Mouse (Mus musculus) embryonic facial prominence, embryonic 13.5 days (tissue): ENCODE data around the gene Man2a2. TPM values are rescaled to one million over a fixed set of nuclear protein-coding genes. Genes with fewer than 3 reads are reported as not detected.

Experiments used
- ATAC-seq: fragments of 200-750 bp; cut with Nextera tagmentation; 2 replicates; pipeline ENCODE4 v1.8.0; 2017; ENCODE audit warnings: low read depth; ENCODE audit not compliant: insufficient number of reproducible peaks, insufficient read depth, low FRiP score, low TSS enrichment
- H3K27ac ChIP-seq: fragments of 300-500 bp; sonication (generic); 2 replicates; pipeline ENCODE4 v1.5.1; 2015; ENCODE audit warnings: moderate library complexity, mild to moderate bottlenecking, inconsistent platforms
- H3K27me3 ChIP-seq: fragments of 300-500 bp; sonication (generic); 2 replicates; pipeline ENCODE4 v1.6.1; 2015; ENCODE audit warnings: mild to moderate bottlenecking, inconsistent platforms
- H3K36me3 ChIP-seq: fragments of 300-500 bp; sonication (generic); 2 replicates; pipeline ENCODE4 v1.6.1; 2015; ENCODE audit warnings: mild to moderate bottlenecking, inconsistent platforms
- H3K4me1 ChIP-seq: fragments of 300-500 bp; sonication (generic); 2 replicates; pipeline ENCODE4 v1.6.1; 2015; ENCODE audit warnings: inconsistent platforms
- H3K4me2 ChIP-seq: fragments of 300-500 bp; sonication (generic); 2 replicates; pipeline ENCODE4 v1.6.1; 2015; ENCODE audit warnings: moderate library complexity, mild to moderate bottlenecking, inconsistent platforms
- H3K4me3 ChIP-seq: fragments of 300-500 bp; sonication (generic); 2 replicates; pipeline ENCODE4 v1.5.1; 2015; ENCODE audit warnings: mild to moderate bottlenecking, inconsistent platforms
- H3K9ac ChIP-seq: fragments of 300-500 bp; sonication (generic); 2 replicates; pipeline ENCODE4 v1.6.1; 2015; ENCODE audit warnings: mild to moderate bottlenecking, inconsistent platforms
- H3K9me3 ChIP-seq: fragments of 300-500 bp; sonication (generic); 2 replicates; pipeline ENCODE4 v1.6.1; 2016; ENCODE audit warnings: inconsistent platforms
- WGBS: fragments of 180-500 bp; shearing (Covaris S2); methylation state at CpG from one replicate; pipeline ENCODE4 v1.1.7; 2015; ENCODE audit warnings: mixed read lengths; 5-methylcytosine and 5-hydroxymethylcytosine counted together
- polyA plus RNA-seq: library from polyadenylated mRNA; unstranded; fragments of >200 nt; fragmentation: Nextera tagmentation; extraction: Ambion mirVana; gene quantifications from 2 replicates; pipeline ENCODE4 v1.2.1, GENCODE M21; 2015

The Man2a2 gene
- polyA plus RNA-seq, 1 experiment from 2014 or later: 25.3 TPM

- Histone ChIP-seq H3K27ac (peak overlapping the region; percentile 92; the same call in 1 of the 2 replicates), H3K27me3 (no peaks in the 10 kb centered on the region), H3K36me3 (peaks cover 47% of the 10 kb centered on the region), H3K4me3 (peak overlapping the region; percentile 88; the same call in 1 of the 2 replicates), H3K4me2 (peak overlapping the region; percentile 77), H3K4me1 (peaks cover 24% of the 10 kb centered on the region), H3K9me3 (no peaks in the 10 kb centered on the region), H3K9ac (peak overlapping the region; percentile 87; the same call in 1 of the 2 replicates)
- no peak for ATAC-seq
- 73% methylated on average over 20 of the region's 20 CpGs for WGBS
Measured at GRCm38 (mm10) chr7:80368635-80369421, 2.3 kb downstream of the Man2a2 start.

DNA sequence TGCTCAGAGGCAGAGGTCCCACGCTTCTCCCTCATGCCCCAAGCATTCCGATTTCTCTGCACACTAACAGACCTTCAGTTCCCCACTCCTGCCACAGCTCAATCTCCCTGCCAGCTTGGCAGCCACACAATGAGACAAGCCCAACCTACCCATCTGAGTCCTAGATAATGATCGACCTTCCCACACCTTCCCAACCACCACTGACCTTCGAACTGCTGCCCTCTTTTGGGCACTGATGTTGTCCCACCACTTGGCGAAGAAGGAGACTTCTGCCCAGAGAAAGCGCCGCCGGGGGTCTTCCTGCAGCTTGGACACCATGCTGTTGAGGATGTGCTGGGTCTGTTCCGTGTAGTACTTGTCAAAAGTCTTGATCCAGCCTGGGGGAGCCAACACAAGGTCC lies 3.2 kb downstream of the Man2a2 start:
- 90% methylated on average over 9 of the region's 9 CpGs for WGBS
- Histone ChIP-seq H3K36me3 (peaks cover 55% of the 10 kb centered on the region), H3K4me1 (peaks cover 24% of the 10 kb centered on the region), H3K9ac (no peak overlapping the region), H3K27ac (no peak overlapping the region), H3K4me2 (no peak overlapping the region), H3K9me3 (no peaks in the 10 kb centered on the region), H3K27me3 (no peaks in the 10 kb centered on the region), H3K4me3 (no peak overlapping the region)
- no peak for ATAC-seq

- no peak overlapping the region for H3K9ac ChIP-seq
- H3K27me3 ChIP-seq: no peaks in the 10 kb centered on the region
- no peak overlapping the region for H3K4me3 ChIP-seq
- no peaks in the 10 kb centered on the region for H3K9me3 ChIP-seq
- WGBS: 97% methylated on average over 7 of the region's 7 CpGs
- no peak overlapping the region for H3K4me2 ChIP-seq
- peaks cover 63% of the 10 kb centered on the region for H3K36me3 ChIP-seq
- no peak for ATAC-seq
- H3K27ac ChIP-seq: no peak overlapping the region
- H3K4me1 ChIP-seq: peaks cover 24% of the 10 kb centered on the region
Measured at GRCm38 (mm10) chr7:80367232-80367631, 3.9 kb downstream of the Man2a2 start.

- Histone ChIP-seq H3K4me3 (no peak overlapping the region), H3K4me2 (no peak overlapping the region), H3K9ac (no peak overlapping the region), H3K27me3 (no peaks in the 10 kb centered on the region), H3K27ac (no peak overlapping the region), H3K36me3 (peaks cover 78% of the 10 kb centered on the region), H3K9me3 (no peaks in the 10 kb centered on the region), H3K4me1 (peaks cover 20% of the 10 kb centered on the region)
- 83% methylated on average over 2 of the region's 2 CpGs for WGBS
- no peak for ATAC-seq
Measured at GRCm38 (mm10) chr7:80365759-80366158, 5.4 kb downstream of the Man2a2 start.

- Histone ChIP-seq H3K27me3 (no peaks in the 10 kb centered on the region), H3K36me3 (peaks cover 99% of the 10 kb centered on the region), H3K9ac (no peak overlapping the region), H3K4me2 (no peak overlapping the region), H3K9me3 (no peaks in the 10 kb centered on the region), H3K27ac (no peak overlapping the region), H3K4me3 (no peak overlapping the region), H3K4me1 (no peaks in the 10 kb centered on the region)
- no peak for ATAC-seq
- WGBS: 79% methylated on average over 3 of the region's 3 CpGs
Measured at GRCm38 (mm10) chr7:80360435-80360834, 10.7 kb downstream of the Man2a2 start.

DNA sequence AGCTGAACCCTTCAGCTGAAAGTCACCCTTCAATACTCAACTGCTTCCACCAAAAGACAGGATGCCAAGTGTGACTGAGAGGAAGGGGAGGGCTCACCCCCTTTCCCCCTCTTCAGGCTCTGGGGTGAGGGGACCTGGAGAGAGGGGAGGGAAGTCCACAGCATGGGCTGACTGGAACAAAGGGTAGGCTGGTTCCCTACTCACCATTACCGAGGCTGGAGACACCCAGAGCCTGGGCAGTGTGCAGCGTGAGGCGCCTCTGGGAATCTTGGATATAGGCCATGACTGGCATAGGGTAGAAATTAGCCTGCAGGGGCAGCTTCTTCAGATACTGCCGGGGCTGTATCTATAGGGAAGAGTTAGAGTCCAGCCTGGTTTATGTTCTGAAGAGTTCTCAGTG lies 13.1 kb downstream of the Man2a2 start:
- 77% methylated on average over 4 of the region's 4 CpGs for WGBS
- Histone ChIP-seq H3K4me3 (no peak overlapping the region), H3K9ac (no peak overlapping the region), H3K4me2 (no peak overlapping the region), H3K4me1 (no peaks in the 10 kb centered on the region), H3K27me3 (no peaks in the 10 kb centered on the region), H3K9me3 (no peaks in the 10 kb centered on the region), H3K27ac (no peak overlapping the region), H3K36me3 (peaks cover 94% of the 10 kb centered on the region)
- no peak for ATAC-seq

- H3K4me2 ChIP-seq: no peak overlapping the region
- H3K9ac ChIP-seq: no peak overlapping the region
- H3K4me1 ChIP-seq: no peaks in the 10 kb centered on the region
- 29% methylated on average over 8 of the region's 8 CpGs for WGBS
- peaks cover 94% of the 10 kb centered on the region for H3K36me3 ChIP-seq
- H3K27ac ChIP-seq: peak overlapping the region; percentile 39; the same call in 1 of the 2 replicates
- no peak overlapping the region for H3K4me3 ChIP-seq
- H3K9me3 ChIP-seq: no peaks in the 10 kb centered on the region
- no peak for ATAC-seq
- H3K27me3 ChIP-seq: no peaks in the 10 kb centered on the region
Measured at GRCm38 (mm10) chr7:80357156-80357555, 14.0 kb downstream of the Man2a2 start.

- Histone ChIP-seq H3K36me3 (peaks cover 93% of the 10 kb centered on the region), H3K27me3 (no peaks in the 10 kb centered on the region), H3K9me3 (no peaks in the 10 kb centered on the region), H3K4me3 (no peak overlapping the region), H3K4me2 (no peak overlapping the region), H3K4me1 (no peaks in the 10 kb centered on the region), H3K27ac (no peak overlapping the region), H3K9ac (no peak overlapping the region)
- no peak for ATAC-seq
- 73% methylated on average over 13 of the region's 13 CpGs for WGBS
Measured at GRCm38 (mm10) chr7:80356351-80356750, 14.8 kb downstream of the Man2a2 start.

GRCm38 (mm10) chr7:80352920-80353319 lies 18.3 kb downstream of the Man2a2 start:
- no peaks in the 10 kb centered on the region for H3K27me3 ChIP-seq
- no peak overlapping the region for H3K4me3 ChIP-seq
- H3K4me1 ChIP-seq: peaks cover 4% of the 10 kb centered on the region; the same call in 1 of the 2 replicates
- no peaks in the 10 kb centered on the region for H3K9me3 ChIP-seq
- no peak for ATAC-seq
- no peak overlapping the region for H3K27ac ChIP-seq
- H3K9ac ChIP-seq: no peak overlapping the region
- peaks cover 73% of the 10 kb centered on the region for H3K36me3 ChIP-seq
- 88% methylated on average over 8 of the region's 8 CpGs for WGBS
- no peak overlapping the region for H3K4me2 ChIP-seq

DNA sequence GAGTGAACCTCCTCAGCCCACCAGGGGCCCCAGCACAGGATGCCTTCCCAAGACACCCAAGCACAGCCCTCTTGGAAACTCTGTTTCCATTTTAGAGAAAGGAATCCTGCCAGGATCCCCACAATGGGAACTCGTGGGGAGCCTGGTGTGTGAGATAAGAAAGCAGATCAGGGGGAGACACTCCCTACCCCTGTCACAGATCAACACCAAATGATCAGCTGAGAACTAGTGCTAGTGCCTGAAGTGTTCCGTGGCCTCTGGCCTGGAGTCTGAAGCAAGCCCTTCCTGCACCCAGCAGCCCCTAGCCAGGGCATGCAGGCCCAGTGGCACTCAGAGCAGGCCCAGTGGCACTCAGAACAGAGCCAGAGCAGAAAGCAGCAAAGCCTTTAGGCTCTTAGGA lies 20.4 kb downstream of the Man2a2 start:
- Histone ChIP-seq H3K9ac (no peak overlapping the region), H3K9me3 (0 out of 2 replicates have a peak, but pooled peaks cover 3% of the 10 kb centered on the region), H3K27ac (no peak overlapping the region), H3K4me3 (no peak overlapping the region), H3K4me1 (peaks cover 5% of the 10 kb centered on the region; the same call in 1 of the 2 replicates), H3K27me3 (no peaks in the 10 kb centered on the region), H3K4me2 (no peak overlapping the region), H3K36me3 (peaks cover 54% of the 10 kb centered on the region)
- ATAC-seq: no peak
- 80% methylated on average over 2 of the region's 2 CpGs for WGBS

DNA sequence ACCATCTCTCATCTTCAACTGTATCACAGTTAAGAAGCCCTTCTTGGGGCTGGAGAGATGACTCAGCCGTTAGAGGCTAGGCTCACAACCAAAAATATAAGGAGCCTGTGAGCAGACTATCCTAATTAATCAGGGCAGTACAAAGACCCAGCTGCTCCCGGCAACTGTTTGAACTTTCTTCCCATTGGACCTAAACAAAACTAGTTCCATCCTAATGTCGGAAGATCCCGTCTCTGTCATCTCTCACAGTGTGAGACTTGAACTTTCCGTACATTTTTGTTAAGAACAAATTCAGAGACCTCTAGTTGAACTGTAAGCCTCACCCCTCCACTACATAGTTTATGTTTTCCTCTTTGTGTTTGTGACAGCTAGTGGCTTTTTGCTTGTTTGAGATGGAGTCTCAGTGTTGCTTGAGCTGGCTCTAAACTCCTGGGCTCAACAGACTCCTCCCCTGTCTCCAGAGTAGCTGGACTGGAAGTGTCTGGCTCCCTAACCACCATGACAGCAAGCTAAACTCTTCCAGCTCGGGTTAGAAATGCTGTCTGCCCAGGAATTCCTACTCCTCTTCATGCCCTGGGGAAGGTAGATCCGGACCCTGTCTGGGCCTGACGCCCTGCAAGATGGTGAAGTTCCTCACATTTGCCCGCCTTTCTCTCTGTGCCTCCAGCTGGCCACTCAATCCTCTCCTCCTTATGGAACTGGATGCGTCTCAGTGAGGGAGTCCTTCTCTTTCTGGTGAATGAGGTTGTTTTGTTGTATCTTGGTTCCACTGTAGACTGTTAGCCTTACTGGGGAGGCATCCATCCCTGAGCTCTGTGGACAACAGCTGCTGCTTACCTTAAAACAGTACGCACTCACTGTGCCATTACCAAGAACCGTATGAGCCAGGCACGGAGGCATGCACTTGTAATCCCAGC lies 23.2 kb downstream of the Man2a2 start:
- Histone ChIP-seq H3K27me3 (no peaks in the 10 kb centered on the region), H3K4me1 (peaks cover 11% of the 10 kb centered on the region), H3K4me3 (no peak overlapping the region), H3K9ac (no peak overlapping the region), H3K9me3 (0 out of 2 replicates have a peak, but pooled peaks cover 8% of the 10 kb centered on the region), H3K4me2 (no peak overlapping the region), H3K36me3 (peaks cover 37% of the 10 kb centered on the region), H3K27ac (peak overlapping the region; percentile 77)
- WGBS: 52% methylated on average over 13 of the region's 13 CpGs
- ATAC-seq: no peak
